Mouse (Mus musculus): ENCODE measurements around the gene Eif2a.

GRCm38 (mm10) chr3:58577506-58578050 is 52.0 kb downstream of the Eif2a start:
- TF ChIP-seq RAD21 (IDR thresholded peaks at IDR 0.05; ENCODE audit: low read depth, low read length) = no peak
- TF ChIP-seq MAX (IDR thresholded peaks at IDR 0.05; ENCODE audit: low read length) = no peak; the same call in 1 of the 2 replicates
- TF ChIP-seq ZKSCAN1 (IDR thresholded peaks at IDR 0.05; ENCODE audit: borderline replicate concordance, low read depth, low read length) = no peak
- TF ChIP-seq POLR2A (IDR thresholded peaks at IDR 0.05; ENCODE audit: low read depth, low read length) = no peak
- TF ChIP-seq HCFC1 (IDR thresholded peaks at IDR 0.05; ENCODE audit: low read depth, low read length) = no peak
- no peak for TF ChIP-seq CTCF (conservative IDR thresholded peaks at IDR 0.05 in 1 of 2, IDR thresholded peaks at IDR 0.05 in 1 of 2; ENCODE audit: low read depth in 2 of 2, low read length in 2 of 2)
- TF ChIP-seq USF1 (IDR thresholded peaks at IDR 0.05; ENCODE audit: low read depth, low read length) = no peak
- TF ChIP-seq MAFK (IDR thresholded peaks at IDR 0.05; ENCODE audit: insufficient replicate concordance, low read length) = no peak
- TF ChIP-seq EP300 (IDR thresholded peaks at IDR 0.05; ENCODE audit: low read length) = no peak
- no peak for TF ChIP-seq TCF12 (IDR thresholded peaks at IDR 0.05; ENCODE audit: low read depth, low read length)
- TF ChIP-seq MYC (IDR thresholded peaks at IDR 0.05; ENCODE audit: low read depth, low read length) = no peak

All from CH12.LX (cell line).